Comparison of ENCODE assay signal across 8 mouse cellular contexts in the genomic region with DNA sequence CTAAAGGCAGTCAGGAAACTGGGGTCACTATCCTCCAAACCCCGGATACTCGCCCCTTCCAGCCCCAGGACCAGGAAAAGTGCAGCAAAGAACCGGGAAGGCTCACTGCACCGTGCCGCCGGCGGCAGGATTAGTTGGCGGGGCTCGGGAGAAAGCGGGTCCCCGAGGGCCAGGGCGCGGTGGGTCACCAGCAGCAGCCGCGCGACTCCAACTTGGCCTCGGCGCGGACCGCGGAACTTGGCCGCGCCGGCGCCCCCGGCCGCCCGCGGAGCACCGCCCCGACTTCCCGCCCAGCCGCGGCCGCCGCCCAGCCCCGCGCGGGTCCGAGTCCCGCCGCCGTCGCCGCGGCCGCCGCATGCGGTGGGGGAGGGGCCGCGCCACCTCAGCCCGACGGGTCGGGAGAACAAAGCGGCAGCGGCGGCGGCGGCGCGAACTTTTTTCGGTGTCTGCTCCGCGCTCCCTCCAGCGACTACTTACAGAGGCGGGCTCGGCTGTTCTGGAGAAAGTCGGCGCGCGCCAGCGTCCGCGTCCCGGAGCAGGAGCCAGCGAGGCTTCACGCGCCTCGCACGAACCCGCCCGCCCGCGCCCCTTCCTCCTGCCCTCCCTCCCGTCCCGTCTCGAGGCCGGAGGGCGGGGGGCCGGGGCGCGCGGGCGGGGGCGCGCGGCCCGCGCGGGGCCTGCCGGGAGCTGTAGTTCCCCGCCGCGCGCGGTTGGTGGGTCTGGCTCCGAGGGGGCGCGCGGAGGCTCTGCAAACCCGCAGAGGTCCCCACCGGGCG. TPM values are rescaled to one million over a fixed set of nuclear protein-coding genes. Genes with fewer than 3 reads are reported as not detected.
DNase-seq lines count a peak whose midpoint lies in the region; ATAC-seq and TF ChIP-seq lines count a peak whose summit lies in the region.

A gene (minus strand): TSS at position 609 of the 776 bp plus-strand sequence.

- WGBS in lung, embryonic 15.5 days = under 1% methylated on average over 61 of the region's 113 CpGs

- no peaks in the 10 kb centered on the region for H3K36me3 ChIP-seq in ES-E14 (ENCODE audit: control insufficient read depth, insufficient read depth, low read length, poor library complexity, severe bottlenecking)
- no peaks in the 10 kb centered on the region for H3K36me3 ChIP-seq in lung, embryonic 15.5 days

- peak in 1 of 2 experiments; percentile 34; a peak in 3 of 4 replicates for ATAC-seq in hematopoietic stem cell, adult 5-6 weeks (replicated peaks in 1 of 2; ENCODE audit: insufficient read depth in 1 of 2, low FRiP score in 2 of 2, low TSS enrichment in 1 of 2, low read depth in 1 of 2, poor library complexity in 2 of 2, severe bottlenecking in 2 of 2)
- ATAC-seq in lung, embryonic 15.5 days (ENCODE audit: borderline replicate concordance, extremely low read depth, low FRiP score, low TSS enrichment) = peak; percentile 94
- peak; percentile 23 for ATAC-seq in neutrophil, adult 5-6 weeks (ENCODE audit: extremely low read depth, insufficient number of reproducible peaks, low FRiP score, poor library complexity, severe bottlenecking)

- peak; percentile 45 for DNase-seq in ES-E14 (ENCODE audit: low read depth, low spot score)
- DNase-seq in cerebellum, adult 8-10 months = peak; percentile 7
- DNase-seq in frontal cortex, adult 2 months (ENCODE audit: extremely low spot score in 1 of 2, low spot score in 1 of 2) = peak in 1 of 2 experiments; percentile 48
- DNase-seq in layer of hippocampus, adult 9-11 months = peak; percentile 50
- peak; percentile 81 for DNase-seq in thymus, postnatal 0 days (ENCODE audit: low spot score)

- H3K4me3 ChIP-seq in ES-E14 (ENCODE audit: insufficient read depth in 1 of 2, low read depth in 1 of 2, low read length in 2 of 2, poor library complexity in 1 of 2, severe bottlenecking in 1 of 2) = peak within 1 kb of the TSS; percentile 92 to 96
- peak within 1 kb of the TSS; percentile 68 for H3K4me3 ChIP-seq in lung, embryonic 15.5 days

- in situ Hi-C loops in ES-E14 (cut with MboI; ENCODE audit: low sequenced_read_pairs in 2 of 2, unreplicated experiment in 2 of 2) = no loop called here

- H3K9ac ChIP-seq in ES-E14 (ENCODE audit: insufficient read depth, low read depth, low read length, poor library complexity, severe bottlenecking) = peak within 1 kb of the TSS; percentile 95
- H3K9ac ChIP-seq in lung, embryonic 15.5 days = peak within 1 kb of the TSS; percentile 85

- H3K27ac ChIP-seq in ES-E14 (ENCODE audit: insufficient read depth, low read depth, low read length, poor library complexity, severe bottlenecking) = no peak within 1 kb of the TSS
- peak within 1 kb of the TSS; percentile 93 for H3K27ac ChIP-seq in lung, embryonic 15.5 days

- H3K4me1 ChIP-seq in ES-E14 (ENCODE audit: control insufficient read depth in 2 of 2, insufficient read depth in 2 of 2, low read length in 2 of 2, poor library complexity in 1 of 2) = no peaks in the 10 kb centered on the region
- H3K4me1 ChIP-seq in lung, embryonic 15.5 days = peaks cover 26% of the 10 kb centered on the region

- peak within 1 kb of the TSS; percentile 91 for H3K4me2 ChIP-seq in lung, embryonic 15.5 days

- peaks cover 5% of the 10 kb centered on the region; the same call in 1 of the 2 replicates for H3K27me3 ChIP-seq in lung, embryonic 15.5 days

- H3K9me3 ChIP-seq in ES-E14 (ENCODE audit: control insufficient read depth, insufficient read depth, low read depth, low read length) = no peaks in the 10 kb centered on the region
- H3K9me3 ChIP-seq in lung, embryonic 15.5 days = no peaks in the 10 kb centered on the region

TF ChIP-seq in ES-E14, 5 proteins besides CTCF, POLR2A, EP300 and RAD21:
- TF ChIP-seq HCFC1 (IDR thresholded peaks at IDR 0.05; ENCODE audit: borderline replicate concordance, insufficient read depth, low read length) (peak; percentile 80), CHD2 (IDR thresholded peaks at IDR 0.05; ENCODE audit: low read depth, low read length) (no peak), ZNF384 (IDR thresholded peaks at IDR 0.05; ENCODE audit: low read depth, low read length) (no peak)

RNA-seq across cellular contexts. Expression of the gene that starts here (rescaled TPM):
- total RNA-seq in ES-E14 (2012; rRNA removed) = 23.0 and 25.7 TPM in 2 replicates
- polyA plus RNA-seq in frontal cortex, adult 2 months (2012; rRNA removed) = 12.1 and 12.4 TPM in 2 replicates
- 73.9 and 86.4 TPM in 2 replicates for total RNA-seq in hematopoietic stem cell, adult 5-6 weeks (2017)
- 42.6 and 43.7 TPM in 2 replicates for polyA plus RNA-seq in lung, embryonic 15.5 days (2015; fragmentation: Nextera tagmentation; extraction: Ambion mirVana)
- total RNA-seq in neutrophil, adult 5-6 weeks (2017) = 46.9 and 51.2 TPM in 2 replicates
- 25.0 and 26.6 TPM in 2 replicates for polyA plus RNA-seq in thymus, postnatal 0 days (2015; fragmentation: Nextera tagmentation; extraction: Ambion mirVana)
